Mouse (Mus musculus) adrenal gland (tissue): Measurements from ENCODE around the gene Fgfr2.

ENCODE experiments used
- intact Hi-C: fragments of 180-260 bp; cut with DNase I; formaldehyde crosslinking; loops from one replicate; pipeline ENCODE4 v1.15.1; 2025

The Fgfr2 gene

GRCm38 (mm10) chr7:132365111-132365510, 758.0 kb downstream of the Fgfr2 start:
- intact Hi-C loops, result no loop called here

- intact Hi-C loops, result no loop called here
These were observed 758.6 kb downstream of the Fgfr2 start for GRCm38 (mm10) chr7:132364506-132364905.

GRCm38 (mm10) chr7:132360336-132360735, 762.8 kb downstream of the Fgfr2 start:
- intact Hi-C loops, result no loop called here

GRCm38 (mm10) chr7:132358709-132359108, 764.4 kb downstream of the Fgfr2 start:
- intact Hi-C loops, result no loop called here

- intact Hi-C loops, result no loop called here
These were observed 764.9 kb downstream of the Fgfr2 start for GRCm38 (mm10) chr7:132358250-132358649.

- intact Hi-C loops, result no loop called here
These were observed 765.3 kb downstream of the Fgfr2 start for GRCm38 (mm10) chr7:132357841-132358237.

GRCm38 (mm10) chr7:132356881-132357840, 766.0 kb downstream of the Fgfr2 start:
- intact Hi-C loops, result no loop called here

GRCm38 (mm10) chr7:132356185-132356584, 767.0 kb downstream of the Fgfr2 start:
- intact Hi-C loops, result no loop called here

- intact Hi-C loops, result no loop called here
These were observed 767.4 kb downstream of the Fgfr2 start for GRCm38 (mm10) chr7:132355767-132356166.

- intact Hi-C loops, result no loop called here
These were observed 774.0 kb downstream of the Fgfr2 start for GRCm38 (mm10) chr7:132349075-132349572.

- intact Hi-C loops, result no loop called here
These were observed 775.7 kb downstream of the Fgfr2 start for GRCm38 (mm10) chr7:132347273-132348045.

GRCm38 (mm10) chr7:132345526-132346070, 777.6 kb downstream of the Fgfr2 start:
- intact Hi-C loops, result no loop called here

GRCm38 (mm10) chr7:132344606-132345005, 778.5 kb downstream of the Fgfr2 start:
- intact Hi-C loops, result no loop called here

GRCm38 (mm10) chr7:132343900-132344299, 779.2 kb downstream of the Fgfr2 start:
- intact Hi-C loops, result no loop called here

- intact Hi-C loops, result no loop called here
These were observed 780.0 kb downstream of the Fgfr2 start for GRCm38 (mm10) chr7:132343146-132343545.

GRCm38 (mm10) chr7:132339041-132339839, 783.9 kb downstream of the Fgfr2 start:
- intact Hi-C loops, result no loop called here

GRCm38 (mm10) chr7:132338350-132338749, 784.8 kb downstream of the Fgfr2 start:
- intact Hi-C loops, result no loop called here

GRCm38 (mm10) chr7:132337268-132337917, 785.8 kb downstream of the Fgfr2 start:
- intact Hi-C loops, result no loop called here

GRCm38 (mm10) chr7:132336781-132337180, 786.4 kb downstream of the Fgfr2 start:
- intact Hi-C loops, result no loop called here

GRCm38 (mm10) chr7:132335367-132335766, 787.8 kb downstream of the Fgfr2 start:
- intact Hi-C loops, result no loop called here
